Mouse (Mus musculus): ENCODE data around the gene Ankrd44.
A peak's percentile ranks its signal among the peaks of the same experiment; 100 is the strongest.

The Ankrd44 gene

GRCm38 (mm10) chr1:54888449-54888848 lies 37.7 kb downstream of the Ankrd44 start:
- no peak for DNase-seq (ENCODE audit: low read depth, low spot score)

DNA sequence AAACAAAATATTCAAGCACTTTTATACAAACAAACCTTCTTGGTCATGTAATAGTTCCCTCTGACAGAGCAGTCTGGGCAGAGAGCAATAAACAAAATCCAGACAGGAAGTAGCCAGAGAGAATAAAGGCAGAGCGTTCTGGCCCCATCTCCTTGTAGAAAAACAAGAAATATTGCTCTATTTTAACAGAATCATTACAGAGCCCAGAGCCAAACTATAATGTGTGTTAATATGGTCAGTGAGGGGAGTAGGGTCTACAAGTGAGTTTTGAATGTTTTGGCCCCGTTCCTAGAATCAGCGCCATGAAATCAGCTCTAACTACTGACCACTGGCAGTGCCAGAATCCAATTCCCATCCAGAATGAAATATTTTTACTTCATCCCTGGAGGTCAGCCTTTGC lies 38.3 kb downstream of the Ankrd44 start:
- DNase-seq (ENCODE audit: low read depth, low spot score): no peak

- DNase-seq (ENCODE audit: low read depth, low spot score): no peak
These were observed 43.2 kb downstream of the Ankrd44 start for GRCm38 (mm10) chr1:54882856-54883467.

GRCm38 (mm10) chr1:54881523-54881922 lies 44.7 kb downstream of the Ankrd44 start:
- DNase-seq (ENCODE audit: low read depth, low spot score): no peak

DNA sequence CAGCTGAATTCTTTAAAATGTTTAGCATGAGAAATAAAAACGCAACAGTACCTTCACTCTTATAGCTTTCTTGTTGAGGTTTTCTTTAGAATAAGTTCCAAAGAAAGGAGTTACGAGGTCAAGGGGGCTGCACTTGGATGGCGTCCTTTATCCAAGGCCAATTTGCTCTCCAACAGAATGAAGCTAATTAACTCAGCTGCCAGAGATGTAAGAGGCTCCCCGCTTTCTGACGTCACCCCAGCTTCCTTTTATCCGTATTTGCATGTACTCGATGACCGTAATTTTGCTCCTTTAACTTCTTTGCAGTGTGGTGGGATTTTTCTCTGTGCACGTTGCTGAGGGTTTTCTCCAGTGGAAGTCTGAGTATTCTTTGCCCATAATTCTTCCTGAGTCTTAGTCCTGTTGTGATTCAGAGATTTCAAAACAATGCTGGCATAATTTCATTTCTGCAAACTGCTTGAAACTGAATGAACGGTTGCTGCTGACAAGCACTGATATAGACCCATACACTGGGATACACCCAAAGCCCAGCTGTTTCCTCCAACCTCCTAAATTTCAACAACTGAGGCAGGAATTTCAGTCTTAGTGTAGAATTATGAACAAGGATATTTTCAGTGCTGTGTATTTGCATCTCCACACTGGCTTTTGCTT lies 48.6 kb downstream of the Ankrd44 start:
- no peak for DNase-seq (ENCODE audit: low read depth, low spot score)

- no peak for DNase-seq (ENCODE audit: low read depth, low spot score)
These were observed 49.2 kb downstream of the Ankrd44 start for GRCm38 (mm10) chr1:54877014-54877413.

- DNase-seq (ENCODE audit: low read depth, low spot score): no peak
These were observed 52.1 kb downstream of the Ankrd44 start for GRCm38 (mm10) chr1:54874094-54874493.

- DNase-seq (ENCODE audit: low read depth, low spot score): no peak
These were observed 53.1 kb downstream of the Ankrd44 start for GRCm38 (mm10) chr1:54872857-54873616.

- DNase-seq (ENCODE audit: low read depth, low spot score): no peak
These were observed 54.9 kb downstream of the Ankrd44 start for GRCm38 (mm10) chr1:54871321-54871720.

DNA sequence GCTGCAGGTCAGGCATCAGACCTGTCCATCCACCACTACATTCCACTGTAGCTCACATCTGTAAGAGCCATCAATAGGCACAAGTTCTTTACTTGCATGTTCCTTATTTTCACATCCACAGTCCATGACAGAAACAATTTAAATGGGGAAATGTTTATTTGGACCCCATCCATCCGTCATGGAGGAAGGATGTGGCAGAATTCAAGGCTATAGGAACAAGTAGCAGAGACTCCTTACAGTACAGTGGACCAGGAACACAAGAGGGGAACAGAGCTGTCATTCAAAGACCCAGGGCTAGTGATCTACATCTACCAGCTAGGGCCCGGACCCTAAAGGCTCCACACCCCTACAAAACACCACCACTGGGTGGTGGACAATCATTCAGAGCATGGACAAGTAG lies 55.6 kb downstream of the Ankrd44 start:
- DNase-seq (ENCODE audit: low read depth, low spot score): no peak

- DNase-seq (ENCODE audit: low read depth, low spot score): no peak
These were observed 59.0 kb downstream of the Ankrd44 start for GRCm38 (mm10) chr1:54867226-54867625.

GRCm38 (mm10) chr1:54866131-54866530 lies 60.1 kb downstream of the Ankrd44 start:
- DNase-seq (ENCODE audit: low read depth, low spot score): no peak

- DNase-seq (ENCODE audit: low read depth, low spot score): no peak
These were observed 61.1 kb downstream of the Ankrd44 start for GRCm38 (mm10) chr1:54864928-54865652.

- no peak for DNase-seq (ENCODE audit: low read depth, low spot score)
These were observed 65.8 kb downstream of the Ankrd44 start for GRCm38 (mm10) chr1:54860361-54860760.

DNA sequence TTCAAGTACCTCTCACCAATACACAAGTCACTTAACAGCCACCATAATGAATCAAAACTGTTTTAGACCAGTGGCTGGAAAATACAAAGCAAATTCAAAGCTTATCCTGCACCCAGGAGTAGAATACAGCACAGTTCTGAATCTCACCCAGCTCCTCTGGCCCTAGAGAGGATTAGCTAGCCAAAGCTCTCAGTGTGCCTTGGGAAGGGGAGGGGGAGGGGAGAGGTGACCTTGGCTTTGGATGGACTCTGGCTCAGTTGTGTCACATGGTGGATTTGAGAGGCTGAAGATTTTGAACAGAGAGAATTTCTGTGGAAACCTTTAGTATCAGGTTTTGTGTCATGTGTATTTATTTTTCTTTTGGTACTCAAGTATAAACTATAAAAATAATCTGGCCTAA lies 66.3 kb downstream of the Ankrd44 start:
- peak; percentile 5 for DNase-seq (ENCODE audit: low read depth, low spot score)

GRCm38 (mm10) chr1:54858898-54859297 lies 67.3 kb downstream of the Ankrd44 start:
- DNase-seq (ENCODE audit: low read depth, low spot score): no peak

DNA sequence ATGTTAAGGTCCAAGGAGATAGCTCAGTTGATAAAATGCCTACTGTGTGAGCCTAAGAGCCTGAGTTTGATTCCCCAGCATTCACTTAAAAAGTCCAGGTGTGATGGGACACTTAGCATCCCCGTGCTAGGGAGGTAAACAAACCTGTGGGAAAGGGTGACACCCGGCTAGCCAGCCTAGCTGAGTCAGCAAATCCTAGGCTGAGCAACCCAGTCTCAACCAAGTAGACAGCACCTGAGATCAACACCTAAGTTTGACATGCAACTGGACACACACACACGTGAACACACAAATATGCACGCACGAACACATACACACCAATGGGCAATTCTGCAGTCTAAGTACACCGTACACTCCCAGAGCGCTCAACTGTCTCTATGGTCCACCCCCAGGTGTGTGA lies 69.7 kb downstream of the Ankrd44 start:
- no peak for DNase-seq (ENCODE audit: low read depth, low spot score)

DNA sequence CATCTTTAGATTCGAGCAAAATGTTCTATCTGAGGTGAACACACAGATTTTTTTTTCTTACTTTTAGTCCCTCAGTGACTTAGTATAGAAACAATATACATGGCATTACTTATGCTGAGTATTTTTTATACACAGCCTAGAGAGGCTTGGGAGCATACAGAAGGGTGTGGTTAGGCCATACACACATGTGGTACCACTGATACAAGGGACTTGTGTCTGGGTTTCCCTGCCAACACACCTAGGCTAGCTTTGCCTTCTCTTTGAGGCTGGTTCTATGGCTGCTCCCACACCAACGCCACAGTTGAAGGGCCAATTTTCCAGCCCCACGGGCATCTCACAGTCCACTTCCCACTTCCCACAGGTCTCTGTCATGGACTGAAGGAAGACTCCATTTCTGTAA lies 70.2 kb downstream of the Ankrd44 start:
- DNase-seq (ENCODE audit: low read depth, low spot score): no peak

DNA sequence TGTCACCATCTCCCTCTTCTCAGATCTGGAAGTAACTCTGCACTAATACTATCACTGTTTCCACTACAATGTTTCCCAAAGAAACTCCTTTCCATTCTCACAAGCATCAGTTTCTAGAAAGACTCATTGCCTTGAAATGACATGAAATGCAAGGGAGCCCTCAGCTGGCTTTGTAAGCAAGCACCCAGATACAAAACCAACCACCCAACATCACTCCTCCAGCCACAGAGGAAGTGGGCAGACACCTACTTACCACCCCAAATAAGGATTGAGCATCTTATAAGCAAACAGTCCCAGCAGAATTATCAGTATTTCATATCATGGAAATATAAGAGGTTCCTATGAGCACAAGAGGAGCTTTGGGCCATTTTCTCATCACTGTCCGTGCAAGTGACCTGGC lies 71.8 kb downstream of the Ankrd44 start:
- no peak for DNase-seq (ENCODE audit: low read depth, low spot score)

GRCm38 (mm10) chr1:54853311-54854000 lies 72.7 kb downstream of the Ankrd44 start:
- no peak for DNase-seq (ENCODE audit: low read depth, low spot score)

DNA sequence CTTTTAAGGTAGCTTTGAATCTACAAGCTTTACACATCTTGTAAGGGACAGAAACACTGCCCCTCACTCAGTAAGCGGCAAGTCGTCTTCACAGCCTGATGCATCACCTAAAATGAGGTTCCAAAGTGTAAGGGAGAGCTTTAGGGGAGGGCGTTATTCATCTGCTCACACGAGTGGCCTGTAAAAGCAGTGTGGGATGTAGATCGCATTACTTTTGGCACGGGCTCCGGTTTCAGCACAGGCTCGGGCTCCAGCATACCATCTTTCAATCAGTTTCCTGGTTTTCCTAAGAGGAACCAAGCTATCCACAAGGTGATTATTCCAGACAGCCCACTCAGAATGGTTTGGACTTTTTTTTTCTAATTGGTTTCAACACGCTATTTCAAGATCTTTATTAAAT lies 74.6 kb downstream of the Ankrd44 start:
- DNase-seq (ENCODE audit: low read depth, low spot score): no peak

- no peak for DNase-seq (ENCODE audit: low read depth, low spot score)
These were observed 76.1 kb downstream of the Ankrd44 start for GRCm38 (mm10) chr1:54850077-54850476.
